Comparison of ENCODE assay signal across 9 mouse cellular contexts in genomic region chr1:39340647-39341046, GRCm38 (mm10). TPM values are rescaled to one million over a fixed set of nuclear protein-coding genes. Genes with fewer than 3 reads are reported as not detected.
A peak's percentile ranks its signal among the peaks of the same experiment; 100 is the strongest.
DNase-seq lines count a peak whose midpoint lies in the region; ATAC-seq and TF ChIP-seq lines count a peak whose summit lies in the region.
"Had no signal": no experiment of that assay in that cellular context is flagged by ENCODE, and none has a peak within 500 bp of the region (broad histone marks: within the 10 kb centered on the region; RNA-seq: fewer than 3 reads in every experiment).

No protein-coding gene starts in this region.

- no peaks in the 10 kb centered on the region for H3K36me3 ChIP-seq in intestine, embryonic 14.5 days (ENCODE audit: control insufficient read depth, insufficient read depth, low read length)
- H3K36me3 ChIP-seq in liver, postnatal 0 days (replicated peaks; ENCODE audit: insufficient read depth, low read length) = 0 out of 2 replicates have a peak, but pooled peaks cover 4% of the 10 kb centered on the region
- H3K36me3 ChIP-seq in neural tube, embryonic 15.5 days = no peaks in the 10 kb centered on the region
- H3K36me3 ChIP-seq: heart, embryonic 13.5 days had no signal

- H3K27me3 ChIP-seq in intestine, embryonic 14.5 days (replicated peaks; ENCODE audit: control insufficient read depth, insufficient read depth, low read length) = no peaks in the 10 kb centered on the region
- H3K27me3 ChIP-seq in liver, postnatal 0 days (ENCODE audit: insufficient read depth, low read length) = no peaks in the 10 kb centered on the region; the same call in 1 of the 2 replicates
- peaks cover 3% of the 10 kb centered on the region; the same call in 1 of the 2 replicates for H3K27me3 ChIP-seq in neural tube, embryonic 15.5 days (replicated peaks)

- TF ChIP-seq EP300 in liver, postnatal 0 days (IDR thresholded peaks at IDR 0.05; ENCODE audit: low read depth) = no peak

- no peaks in the 10 kb centered on the region for H3K9me3 ChIP-seq in intestine, embryonic 14.5 days (ENCODE audit: control insufficient read depth, low read length)
- no peaks in the 10 kb centered on the region for H3K9me3 ChIP-seq in liver, postnatal 0 days (ENCODE audit: low read length)
- no peaks in the 10 kb centered on the region for H3K9me3 ChIP-seq in neural tube, embryonic 15.5 days (replicated peaks)
- H3K9me3 ChIP-seq: heart, embryonic 13.5 days had no signal

- ATAC-seq in erythroblast, adult 5-6 weeks (replicated peaks; ENCODE audit: low FRiP score, poor library complexity, severe bottlenecking) = peak; percentile 49; the same call in 1 of the 2 replicates
- ATAC-seq in intestine, embryonic 14.5 days (replicated peaks; ENCODE audit: low FRiP score, low TSS enrichment, low read depth) = peak; percentile 44; the same call in 1 of the 2 replicates
- peak; percentile 62 for ATAC-seq in liver, postnatal 0 days
- peak; percentile 58; the same call in 1 of the 2 replicates for ATAC-seq in neural tube, embryonic 15.5 days (ENCODE audit: low FRiP score)

- peak; percentile 47 for DNase-seq in urinary bladder, postnatal 25 days (ENCODE audit: low spot score)
- no peak for DNase-seq in urinary bladder, postnatal 4 days (ENCODE audit: low spot score in 2 of 2)
- DNase-seq in intestine, embryonic 14.5 days (ENCODE audit: low spot score) = peak; percentile 68
- peak; percentile 37 for DNase-seq in liver, postnatal 0 days
- DNase-seq in spleen, adult 12 weeks (ENCODE audit: low spot score) = no peak

- H3K27ac ChIP-seq in bone marrow macrophage, adult 2 months (ENCODE audit: insufficient read depth, low read depth, low read length) = no peak overlapping the region
- H3K27ac ChIP-seq in intestine, embryonic 14.5 days (ENCODE audit: low read depth) = no peak overlapping the region
- H3K27ac ChIP-seq in liver, postnatal 0 days (ENCODE audit: low read depth) = no peak overlapping the region
- no peak overlapping the region for H3K27ac ChIP-seq in neural tube, embryonic 15.5 days (replicated peaks)
- H3K27ac ChIP-seq: heart, embryonic 13.5 days had no signal

- WGBS in intestine, embryonic 14.5 days = 17% methylated on average over 8 of the region's 8 CpGs
- 17% methylated on average over 8 of the region's 8 CpGs for WGBS in liver, postnatal 0 days (ENCODE audit: insufficient replicate concordance)
- WGBS in neural tube, embryonic 15.5 days = 21% methylated on average over 8 of the region's 8 CpGs

- no peak overlapping the region for H3K4me2 ChIP-seq in intestine, embryonic 14.5 days (ENCODE audit: low read length)
- H3K4me2 ChIP-seq in liver, postnatal 0 days (ENCODE audit: low read depth, low read length) = no peak overlapping the region
- H3K4me2 ChIP-seq in neural tube, embryonic 15.5 days = no peak overlapping the region
- H3K4me2 ChIP-seq: heart, embryonic 13.5 days had no signal

- H3K4me3 ChIP-seq in bone marrow macrophage, adult 2 months (ENCODE audit: insufficient read depth, low read length) = no peak overlapping the region
- H3K4me3 ChIP-seq in intestine, embryonic 14.5 days (ENCODE audit: low read depth, low read length) = no peak overlapping the region
- H3K4me3 ChIP-seq in liver, postnatal 0 days (ENCODE audit: low read depth, low read length) = no peak overlapping the region
- H3K4me3 ChIP-seq in neural tube, embryonic 15.5 days (replicated peaks) = no peak overlapping the region
- H3K4me3 ChIP-seq: heart, embryonic 13.5 days had no signal

- no peak for TF ChIP-seq POLR2A in bone marrow macrophage, adult 2 months (IDR thresholded peaks at IDR 0.05; ENCODE audit: borderline replicate concordance, low read depth, low read length)

- peak; percentile 91 for TF ChIP-seq CTCF in bone marrow macrophage, adult 2 months (IDR thresholded peaks at IDR 0.05; ENCODE audit: low read depth, low read length)
- peak; percentile 78 for TF ChIP-seq CTCF in liver, postnatal 0 days (IDR thresholded peaks at IDR 0.05; ENCODE audit: low read depth)

- H3K9ac ChIP-seq in intestine, embryonic 14.5 days (ENCODE audit: low read length) = no peak overlapping the region
- H3K9ac ChIP-seq in liver, postnatal 0 days (replicated peaks) = no peak overlapping the region
- no peak overlapping the region for H3K9ac ChIP-seq in neural tube, embryonic 15.5 days (replicated peaks)
- H3K9ac ChIP-seq: heart, embryonic 13.5 days had no signal

- H3K4me1 ChIP-seq in bone marrow macrophage, adult 2 months (ENCODE audit: control insufficient read depth, insufficient read depth, low read length) = peaks cover 12% of the 10 kb centered on the region
- no peaks in the 10 kb centered on the region for H3K4me1 ChIP-seq in intestine, embryonic 14.5 days (replicated peaks; ENCODE audit: control insufficient read depth, insufficient read depth, low read length)
- H3K4me1 ChIP-seq in liver, postnatal 0 days (ENCODE audit: insufficient read depth) = no peaks in the 10 kb centered on the region
- 0 out of 2 replicates have a peak, but pooled peaks cover 3% of the 10 kb centered on the region for H3K4me1 ChIP-seq in neural tube, embryonic 15.5 days

RNA-seq across cellular contexts. Expression of gene Rpl31, which starts 27.0 kb away (rescaled TPM):
- 950 and 963 TPM in 2 replicates for polyA plus RNA-seq in bone marrow macrophage, adult 2 months (2012; ENCODE audit: insufficient read depth, insufficient read length, missing spikeins)
- 473 and 504 TPM in 2 replicates for total RNA-seq in erythroblast, adult 5-6 weeks (2015; ENCODE audit: low replicate concordance)
- 101 and 131 TPM in 2 replicates for total RNA-seq in erythroblast, adult 5-6 weeks (2017; ENCODE audit: low replicate concordance)
- polyA plus RNA-seq in intestine, embryonic 14.5 days (2014; fragmentation: Nextera tagmentation; extraction: Ambion mirVana) = 795 and 877 TPM in 2 replicates
- 306 and 334 TPM in 2 replicates for polyA plus RNA-seq in liver, postnatal 0 days (2015; fragmentation: Nextera tagmentation; extraction: Ambion mirVana)
- polyA plus RNA-seq in neural tube, embryonic 15.5 days (2015; fragmentation: Nextera tagmentation; extraction: Ambion mirVana) = 329 and 348 TPM in 2 replicates

Comparison
In these comparisons a context has a peak if more than half of its experiments do, and no peak if none do; other contexts are left out.
1. DNase-seq: peak in urinary bladder, postnatal 25 days (single experiment), intestine, embryonic 14.5 days (single experiment) and liver, postnatal 0 days (single experiment); none in urinary bladder, postnatal 4 days (0 of 2) and spleen, adult 12 weeks (single experiment).
2. Peak in every context shown above with its lines, with median percentiles within 50 percentile points of each other: ATAC-seq.